Mouse (Mus musculus): Measurements from ENCODE around the gene Phex.

GRCm38 (mm10) chrX:157377456-157377855 lies 37.7 kb downstream of the Phex start:
- no peak for TF ChIP-seq ZNF384 (IDR thresholded peaks at IDR 0.05; ENCODE audit: low read depth, low read length)
- TF ChIP-seq MAFK (IDR thresholded peaks at IDR 0.05; ENCODE audit: insufficient read depth, low read depth, low read length), result no peak
- no peak for TF ChIP-seq CHD2 (IDR thresholded peaks at IDR 0.05; ENCODE audit: low read depth, low read length)
